ENCODE assay signal across 9 mouse cellular contexts in the genomic region with DNA sequence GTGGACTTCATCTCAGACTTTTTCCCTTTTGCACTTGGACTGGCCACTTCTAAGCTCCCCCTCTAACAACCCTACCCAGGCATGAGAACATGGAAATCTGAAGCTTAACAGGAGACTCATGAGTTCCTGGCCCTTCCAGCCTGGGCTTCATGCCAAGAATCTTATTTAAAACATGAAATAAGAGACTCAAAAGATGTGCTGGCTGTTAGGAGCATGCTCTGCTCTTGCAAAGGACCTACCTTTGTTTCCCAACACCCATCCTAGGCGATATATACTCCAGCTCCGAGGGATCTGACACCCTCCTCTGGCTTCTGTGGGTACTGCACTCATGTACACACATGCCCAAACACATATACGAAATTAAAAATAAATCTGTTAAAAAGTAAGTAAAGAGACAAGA.
A peak's percentile ranks its signal among the peaks of the same experiment; 100 is the strongest.
DNase-seq lines count a peak whose midpoint lies in the region; ATAC-seq and TF ChIP-seq lines count a peak whose summit lies in the region.
"Had no signal": no experiment of that assay in that cellular context is flagged by ENCODE, and none has a peak within 500 bp of the region (broad histone marks: within the 10 kb centered on the region; RNA-seq: fewer than 3 reads in every experiment).

No protein-coding gene starts in this region.

- H3K27ac ChIP-seq in kidney, embryonic 15.5 days, result 0 out of 2 replicates have a peak overlapping the region, but pooled peaks have one; percentile 49
- no peak overlapping the region for H3K27ac ChIP-seq in intestine, postnatal 0 days (ENCODE audit: low read depth, low read length)
- H3K27ac ChIP-seq: hindbrain, embryonic 10.5 days had no signal

- peak; percentile 70 for TF ChIP-seq CTCF in E14TG2a.4 (conservative IDR thresholded peaks at IDR 0.05; ENCODE audit: low read length)
- peak; percentile 61 for TF ChIP-seq CTCF in intestine, postnatal 0 days (IDR thresholded peaks at IDR 0.05; ENCODE audit: low read depth)

- H3K9ac ChIP-seq in kidney, embryonic 15.5 days, result no peak overlapping the region
- no peak overlapping the region for H3K9ac ChIP-seq in intestine, postnatal 0 days (ENCODE audit: low read depth, low read length)

- peaks cover 5% of the 10 kb centered on the region; the same call in 1 of the 2 replicates for H3K4me1 ChIP-seq in kidney, embryonic 15.5 days
- H3K4me1 ChIP-seq in E14TG2a.4 (replicated peaks; ENCODE audit: low read depth, low read length), result no peaks in the 10 kb centered on the region
- H3K4me1 ChIP-seq in intestine, postnatal 0 days (replicated peaks; ENCODE audit: control insufficient read depth, insufficient read depth, low read length), result no peaks in the 10 kb centered on the region
- H3K4me1 ChIP-seq: hindbrain, embryonic 10.5 days had no signal

- WGBS in kidney, embryonic 15.5 days, result 47% methylated on average over 3 of the region's 3 CpGs
- WGBS in intestine, postnatal 0 days, result 46% methylated on average over 3 of the region's 3 CpGs

- H3K4me2 ChIP-seq in kidney, embryonic 15.5 days, result no peak overlapping the region
- no peak overlapping the region for H3K4me2 ChIP-seq in intestine, postnatal 0 days (replicated peaks; ENCODE audit: low read depth)

- H3K4me3 ChIP-seq in kidney, embryonic 15.5 days (replicated peaks), result no peak overlapping the region
- H3K4me3 ChIP-seq in E14TG2a.4 (replicated peaks; ENCODE audit: low read length), result no peak overlapping the region
- H3K4me3 ChIP-seq in intestine, postnatal 0 days (ENCODE audit: low read depth, low read length), result no peak overlapping the region
- H3K4me3 ChIP-seq: hindbrain, embryonic 10.5 days had no signal

- ATAC-seq in kidney, embryonic 15.5 days (replicated peaks; ENCODE audit: low FRiP score), result peak; percentile 82
- 0 out of 2 replicates have a peak, but pooled peaks have one; percentile 32 for ATAC-seq in common myeloid progenitor, adult 5-6 weeks (replicated peaks; ENCODE audit: low read depth, poor library complexity, severe bottlenecking)
- ATAC-seq in intestine, postnatal 0 days, result no peak

- H3K27me3 ChIP-seq in kidney, embryonic 15.5 days, result no peaks in the 10 kb centered on the region
- no peaks in the 10 kb centered on the region for H3K27me3 ChIP-seq in E14TG2a.4 (ENCODE audit: insufficient read depth, low read length)
- no peaks in the 10 kb centered on the region for H3K27me3 ChIP-seq in intestine, postnatal 0 days (replicated peaks; ENCODE audit: control insufficient read depth, insufficient read depth, low read length)

- no peaks in the 10 kb centered on the region for H3K9me3 ChIP-seq in kidney, embryonic 15.5 days (replicated peaks)
- peaks cover 6% of the 10 kb centered on the region; the same call in 1 of the 2 replicates for H3K9me3 ChIP-seq in E14TG2a.4 (ENCODE audit: low read length)
- no peaks in the 10 kb centered on the region for H3K9me3 ChIP-seq in intestine, postnatal 0 days (ENCODE audit: control insufficient read depth)
- H3K9me3 ChIP-seq: hindbrain, embryonic 10.5 days had no signal

- no peaks in the 10 kb centered on the region for H3K36me3 ChIP-seq in kidney, embryonic 15.5 days
- H3K36me3 ChIP-seq in E14TG2a.4 (ENCODE audit: insufficient read depth, low read length), result no peaks in the 10 kb centered on the region
- no peaks in the 10 kb centered on the region for H3K36me3 ChIP-seq in intestine, postnatal 0 days (ENCODE audit: control insufficient read depth, insufficient read depth)
- H3K36me3 ChIP-seq: hindbrain, embryonic 10.5 days had no signal

- DNase-seq in kidney, adult 8-10 months, result no peak
- no peak for DNase-seq in urinary bladder, adult 18-20 months (ENCODE audit: low spot score in 2 of 2)
- no peak for DNase-seq in adrenal gland, adult (ENCODE audit: inconsistent age in 2 of 2, low spot score in 1 of 2)
- no peak for DNase-seq in right cerebral cortex, postnatal 10 days (ENCODE audit: low spot score in 2 of 2)
